Mouse (Mus musculus) 416B (cell line): ENCODE data around the gene Olfr159.

Source experiments
- DNase-seq: peaks from one replicate; pipeline ENCODE4 v3.0.0; 2011; ENCODE audit warnings: low read depth

Gene Olfr159

DNA sequence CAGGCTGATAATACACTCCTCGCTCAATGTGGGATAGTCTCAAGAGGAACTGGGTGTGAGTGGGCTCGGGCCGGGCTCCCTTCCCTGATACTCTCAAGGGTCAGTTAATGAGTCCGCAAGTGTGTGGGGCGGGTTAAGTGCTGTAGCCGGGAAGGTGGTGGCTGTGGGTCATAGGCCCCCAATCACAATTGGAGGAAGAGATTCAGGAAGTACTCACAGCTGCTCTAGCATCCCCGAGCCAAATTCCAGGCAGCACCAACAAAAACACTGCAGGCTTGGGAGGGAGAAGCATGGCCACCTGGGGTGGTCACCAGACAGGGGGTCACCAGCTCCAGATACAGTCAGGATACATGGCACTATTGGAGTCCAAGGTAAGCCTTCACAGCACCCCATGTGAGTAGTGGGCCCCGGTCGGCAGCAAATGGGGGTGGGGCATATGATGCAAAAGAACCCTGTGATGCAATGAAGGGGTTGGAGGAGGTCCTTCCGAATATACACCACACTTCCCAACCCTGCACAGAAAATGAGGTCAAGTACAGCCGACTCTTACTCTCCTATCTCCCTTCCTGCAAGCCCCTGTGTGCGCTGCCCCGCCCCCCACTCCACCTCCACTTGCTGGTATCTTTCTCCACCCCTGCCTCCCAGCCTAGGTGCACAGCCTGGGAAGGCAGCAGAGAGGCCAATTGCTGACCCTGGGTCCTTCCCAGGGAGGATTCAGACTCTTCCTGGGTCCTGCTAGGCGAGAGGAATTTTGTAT is 40.8 kb downstream of the Olfr159 start, which contains the start of gene Spaar:
Spaar (plus strand) TSS at position 241 of the 757 bp plus-strand sequence.
- DNase-seq = no peak

DNA sequence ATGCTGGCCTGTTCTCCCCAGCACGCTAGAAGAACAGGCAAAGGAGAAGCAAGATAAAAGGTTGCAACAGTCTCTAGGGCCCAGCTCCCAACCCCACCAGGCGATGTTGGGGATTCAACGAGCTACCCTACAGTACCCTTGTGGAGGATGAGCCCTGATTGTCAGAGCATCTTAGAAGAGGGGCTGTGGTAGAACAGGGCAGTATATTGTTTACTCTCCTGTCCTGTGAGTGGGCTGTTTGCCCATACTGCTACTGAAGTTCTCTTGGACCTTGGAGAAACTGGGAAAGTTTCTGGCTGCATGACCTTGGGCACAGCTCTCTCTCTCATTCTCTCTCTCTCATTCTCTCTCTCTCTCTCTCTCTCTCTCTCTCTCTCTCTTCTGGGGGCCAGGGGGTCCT is 41.7 kb downstream of the Olfr159 start:
- no peak for DNase-seq

DNA sequence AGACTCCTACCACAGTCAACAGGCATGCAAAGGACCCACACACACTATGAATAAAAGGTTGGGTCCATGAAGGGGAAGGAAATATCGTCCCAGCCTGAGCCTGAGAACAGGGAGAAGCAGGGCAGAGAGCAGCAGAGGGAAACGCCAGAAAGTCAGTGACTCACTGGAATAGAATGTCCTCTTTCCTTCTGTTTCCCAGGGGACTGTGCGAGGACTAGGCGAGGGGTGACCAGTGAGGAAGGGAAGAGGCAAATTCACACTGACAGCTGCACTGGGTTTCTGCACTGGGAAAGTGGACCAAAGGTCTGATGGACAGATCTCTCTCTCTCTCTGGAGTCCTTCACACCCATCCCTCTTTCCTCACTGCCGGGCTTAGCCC is 42.2 kb downstream of the Olfr159 start:
- no peak for DNase-seq

GRCm38 (mm10) chr4:43727718-43728575 is 42.9 kb downstream of the Olfr159 start:
- no peak for DNase-seq

- no peak for DNase-seq
These were observed 43.8 kb downstream of the Olfr159 start, which contains the start of gene Hrct1 for GRCm38 (mm10) chr4:43726995-43727394. Hrct1 (plus strand) TSS chr4:43727188.

- DNase-seq = peak; percentile 18
These were observed 44.4 kb downstream of the Olfr159 start for GRCm38 (mm10) chr4:43726228-43726993.

- peak; percentile 58 for DNase-seq
These were observed 46.0 kb downstream of the Olfr159 start for GRCm38 (mm10) chr4:43724764-43725163.

GRCm38 (mm10) chr4:43722191-43722590 is 48.6 kb downstream of the Olfr159 start:
- DNase-seq = no peak

GRCm38 (mm10) chr4:43720491-43721228 is 50.1 kb downstream of the Olfr159 start:
- DNase-seq = no peak
